Mouse (Mus musculus): ENCODE measurements around the gene Ctdsp2. TPM values are rescaled to one million over a fixed set of nuclear protein-coding genes. Genes with fewer than 3 reads are reported as not detected.

Gene Ctdsp2
- polyA plus RNA-seq, 1 experiment from 2014 or later, result 39.6 TPM

GRCm38 (mm10) chr10:126945531-126945930, 33.0 kb upstream of the Ctdsp2 start:
- Histone ChIP-seq H3K27me3 (replicated peaks) (no peaks in the 10 kb centered on the region), H3K27ac (replicated peaks) (no peak overlapping the region), H3K4me1 (peaks cover 28% of the 10 kb centered on the region), H3K36me3 (no peaks in the 10 kb centered on the region), H3K4me3 (no peak overlapping the region), H3K4me2 (no peak overlapping the region), H3K9ac (no peak overlapping the region), H3K9me3 (0 out of 2 replicates have a peak, but pooled peaks cover 4% of the 10 kb centered on the region)
- WGBS, result 83% methylated on average over 5 of the region's 5 CpGs
- no peak for ATAC-seq (ENCODE audit: extremely low read depth, insufficient number of reproducible peaks, low FRiP score, low TSS enrichment)

- Histone ChIP-seq H3K9ac (peak overlapping the region; percentile 28; the same call in 1 of the 2 replicates), H3K27ac (replicated peaks) (peak overlapping the region; percentile 91), H3K27me3 (replicated peaks) (no peaks in the 10 kb centered on the region), H3K4me1 (peaks cover 35% of the 10 kb centered on the region), H3K36me3 (no peaks in the 10 kb centered on the region), H3K4me2 (0 out of 2 replicates have a peak overlapping the region, but pooled peaks have one; percentile 7), H3K4me3 (no peak overlapping the region), H3K9me3 (peaks cover 4% of the 10 kb centered on the region; the same call in 1 of the 2 replicates)
- WGBS, result 52% methylated on average over 5 of the region's 5 CpGs
- ATAC-seq (ENCODE audit: extremely low read depth, insufficient number of reproducible peaks, low FRiP score, low TSS enrichment), result no peak
These were observed 28.7 kb upstream of the Ctdsp2 start for GRCm38 (mm10) chr10:126949824-126950223.

- Histone ChIP-seq H3K27me3 (replicated peaks) (no peaks in the 10 kb centered on the region), H3K4me1 (peaks cover 39% of the 10 kb centered on the region), H3K4me2 (no peak overlapping the region), H3K4me3 (no peak overlapping the region), H3K27ac (replicated peaks) (peak overlapping the region; percentile 91), H3K9ac (0 out of 2 replicates have a peak overlapping the region, but pooled peaks have one; percentile 28), H3K9me3 (peaks cover 4% of the 10 kb centered on the region; the same call in 1 of the 2 replicates), H3K36me3 (no peaks in the 10 kb centered on the region)
- 32% methylated on average over 4 of the region's 4 CpGs for WGBS
- no peak for ATAC-seq (ENCODE audit: extremely low read depth, insufficient number of reproducible peaks, low FRiP score, low TSS enrichment)
These were observed 27.9 kb upstream of the Ctdsp2 start for GRCm38 (mm10) chr10:126950572-126950971.

GRCm38 (mm10) chr10:126952375-126952774, 26.1 kb upstream of the Ctdsp2 start:
- H3K4me3 ChIP-seq, result no peak overlapping the region
- no peaks in the 10 kb centered on the region; the same call in 1 of the 2 replicates for H3K9me3 ChIP-seq
- H3K27ac ChIP-seq (replicated peaks), result no peak overlapping the region
- no peak for ATAC-seq (ENCODE audit: extremely low read depth, insufficient number of reproducible peaks, low FRiP score, low TSS enrichment)
- H3K27me3 ChIP-seq (replicated peaks), result no peaks in the 10 kb centered on the region
- H3K4me1 ChIP-seq, result peaks cover 57% of the 10 kb centered on the region
- no peaks in the 10 kb centered on the region for H3K36me3 ChIP-seq
- 91% methylated on average over 1 of the region's 1 CpGs for WGBS
- H3K4me2 ChIP-seq, result no peak overlapping the region
- H3K9ac ChIP-seq, result no peak overlapping the region

GRCm38 (mm10) chr10:126953029-126953471, 25.5 kb upstream of the Ctdsp2 start:
- H3K4me3 ChIP-seq, result no peak overlapping the region
- H3K4me1 ChIP-seq, result peaks cover 63% of the 10 kb centered on the region
- no peak overlapping the region for H3K9ac ChIP-seq
- H3K27ac ChIP-seq (replicated peaks), result 0 out of 2 replicates have a peak overlapping the region, but pooled peaks have one; percentile 20
- no peak overlapping the region for H3K4me2 ChIP-seq
- H3K36me3 ChIP-seq, result no peaks in the 10 kb centered on the region
- 72% methylated on average over 3 of the region's 3 CpGs for WGBS
- no peak for ATAC-seq (ENCODE audit: extremely low read depth, insufficient number of reproducible peaks, low FRiP score, low TSS enrichment)
- no peaks in the 10 kb centered on the region; the same call in 1 of the 2 replicates for H3K9me3 ChIP-seq
- no peaks in the 10 kb centered on the region for H3K27me3 ChIP-seq (replicated peaks)

- Histone ChIP-seq H3K9ac (peak overlapping the region; percentile 70), H3K9me3 (peaks cover 4% of the 10 kb centered on the region; the same call in 1 of the 2 replicates), H3K27me3 (replicated peaks) (no peaks in the 10 kb centered on the region), H3K36me3 (no peaks in the 10 kb centered on the region), H3K4me1 (peaks cover 41% of the 10 kb centered on the region), H3K27ac (replicated peaks) (peak overlapping the region; percentile 87), H3K4me2 (peak overlapping the region; percentile 58), H3K4me3 (peak overlapping the region; percentile 20; the same call in 1 of the 2 replicates)
- 17% methylated on average over 15 of the region's 15 CpGs for WGBS
- ATAC-seq (ENCODE audit: extremely low read depth, insufficient number of reproducible peaks, low FRiP score, low TSS enrichment), result no peak
These were observed 21.7 kb upstream of the Ctdsp2 start for GRCm38 (mm10) chr10:126956692-126957358.

GRCm38 (mm10) chr10:126957359-126958107, 21.0 kb upstream of the Ctdsp2 start:
- Histone ChIP-seq H3K4me3 (peak overlapping the region; percentile 20), H3K27me3 (replicated peaks) (no peaks in the 10 kb centered on the region), H3K36me3 (no peaks in the 10 kb centered on the region), H3K9ac (peak overlapping the region; percentile 70), H3K4me1 (peaks cover 48% of the 10 kb centered on the region), H3K27ac (replicated peaks) (peak overlapping the region; percentile 87), H3K4me2 (peak overlapping the region; percentile 58), H3K9me3 (0 out of 2 replicates have a peak, but pooled peaks cover 4% of the 10 kb centered on the region)
- WGBS, result 4% methylated on average over 25 of the region's 25 CpGs
- ATAC-seq (ENCODE audit: extremely low read depth, insufficient number of reproducible peaks, low FRiP score, low TSS enrichment), result peak; percentile 26; the same call in 1 of the 2 replicates

- H3K4me2 ChIP-seq, result no peak overlapping the region
- H3K9me3 ChIP-seq, result 0 out of 2 replicates have a peak, but pooled peaks cover 4% of the 10 kb centered on the region
- no peak overlapping the region for H3K27ac ChIP-seq (replicated peaks)
- no peak overlapping the region for H3K4me3 ChIP-seq
- 75% methylated on average over 8 of the region's 8 CpGs for WGBS
- peaks cover 46% of the 10 kb centered on the region for H3K4me1 ChIP-seq
- no peak overlapping the region for H3K9ac ChIP-seq
- no peak for ATAC-seq (ENCODE audit: extremely low read depth, insufficient number of reproducible peaks, low FRiP score, low TSS enrichment)
- H3K36me3 ChIP-seq, result no peaks in the 10 kb centered on the region
- H3K27me3 ChIP-seq (replicated peaks), result no peaks in the 10 kb centered on the region
These were observed 18.0 kb upstream of the Ctdsp2 start for GRCm38 (mm10) chr10:126960496-126960895.

- Histone ChIP-seq H3K27me3 (replicated peaks) (no peaks in the 10 kb centered on the region), H3K4me2 (peak overlapping the region; percentile 42), H3K4me1 (peaks cover 33% of the 10 kb centered on the region), H3K4me3 (no peak overlapping the region), H3K9me3 (0 out of 2 replicates have a peak, but pooled peaks cover 4% of the 10 kb centered on the region), H3K36me3 (no peaks in the 10 kb centered on the region), H3K27ac (replicated peaks) (peak overlapping the region; percentile 89), H3K9ac (peak overlapping the region; percentile 65)
- ATAC-seq (ENCODE audit: extremely low read depth, insufficient number of reproducible peaks, low FRiP score, low TSS enrichment), result no peak
- 74% methylated on average over 10 of the region's 10 CpGs for WGBS
These were observed 16.8 kb upstream of the Ctdsp2 start for GRCm38 (mm10) chr10:126961757-126962156.

GRCm38 (mm10) chr10:126962271-126962965, 16.1 kb upstream of the Ctdsp2 start:
- no peaks in the 10 kb centered on the region for H3K27me3 ChIP-seq (replicated peaks)
- no peak; the same call in 1 of the 2 replicates for ATAC-seq (ENCODE audit: extremely low read depth, insufficient number of reproducible peaks, low FRiP score, low TSS enrichment)
- no peaks in the 10 kb centered on the region for H3K36me3 ChIP-seq
- H3K4me2 ChIP-seq, result peak overlapping the region; percentile 42
- H3K9me3 ChIP-seq, result 0 out of 2 replicates have a peak, but pooled peaks cover 4% of the 10 kb centered on the region
- H3K4me3 ChIP-seq, result no peak overlapping the region
- H3K27ac ChIP-seq (replicated peaks), result peak overlapping the region; percentile 89
- 27% methylated on average over 15 of the region's 15 CpGs for WGBS
- peaks cover 26% of the 10 kb centered on the region for H3K4me1 ChIP-seq
- H3K9ac ChIP-seq, result peak overlapping the region; percentile 65

- 0 out of 2 replicates have a peak, but pooled peaks cover 4% of the 10 kb centered on the region for H3K9me3 ChIP-seq
- H3K27ac ChIP-seq (replicated peaks), result peak overlapping the region; percentile 89
- no peaks in the 10 kb centered on the region for H3K36me3 ChIP-seq
- ATAC-seq (ENCODE audit: extremely low read depth, insufficient number of reproducible peaks, low FRiP score, low TSS enrichment), result no peak
- H3K4me2 ChIP-seq, result no peak overlapping the region
- no peaks in the 10 kb centered on the region for H3K27me3 ChIP-seq (replicated peaks)
- 30% methylated on average over 6 of the region's 6 CpGs for WGBS
- peaks cover 21% of the 10 kb centered on the region for H3K4me1 ChIP-seq
- no peak overlapping the region for H3K4me3 ChIP-seq
- no peak overlapping the region for H3K9ac ChIP-seq
These were observed 15.6 kb upstream of the Ctdsp2 start for GRCm38 (mm10) chr10:126962966-126963330.

Data from heart, embryonic 13.5 days (tissue).